Mouse (Mus musculus) hindbrain, embryonic 12.5 days (tissue): Measurements from ENCODE around the gene Ppp1r11. TPM values are rescaled to one million over a fixed set of nuclear protein-coding genes. Genes with fewer than 3 reads are reported as not detected.

Experiments used
- ATAC-seq: fragments of 200-750 bp; cut with Nextera tagmentation; 2 replicates; pipeline ENCODE4 v1.8.0; 2017; ENCODE audit warnings: moderate TSS enrichment; ENCODE audit not compliant: low FRiP score
- H3K27ac ChIP-seq: fragments of 300-500 bp; sonication (generic); 2 replicates; pipeline ENCODE4 v1.5.1; 2016; ENCODE audit warnings: mild to moderate bottlenecking
- H3K27me3 ChIP-seq: fragments of 300-500 bp; sonication (generic); 2 replicates; pipeline ENCODE4 v1.6.1; 2016; ENCODE audit warnings: mild to moderate bottlenecking
- H3K36me3 ChIP-seq: fragments of 300-500 bp; sonication (generic); 2 replicates; pipeline ENCODE4 v1.6.1; 2016; ENCODE audit warnings: mild to moderate bottlenecking
- H3K4me1 ChIP-seq: fragments of 300-500 bp; sonication (generic); 2 replicates; pipeline ENCODE4 v1.6.1; 2016
- H3K4me2 ChIP-seq: fragments of 300-500 bp; sonication (generic); replicated peaks from 2 replicates; pipeline ENCODE4 v1.6.1; 2016; ENCODE audit warnings: mild to moderate bottlenecking
- H3K4me3 ChIP-seq: fragments of 300-500 bp; sonication (generic); 2 replicates; pipeline ENCODE4 v1.5.1; 2016; ENCODE audit warnings: mild to moderate bottlenecking
- H3K9ac ChIP-seq: fragments of 300-500 bp; sonication (generic); 2 replicates; pipeline ENCODE4 v1.6.1; 2016; ENCODE audit warnings: mild to moderate bottlenecking, moderate library complexity
- H3K9me3 ChIP-seq: fragments of 300-500 bp; sonication (generic); replicated peaks from 2 replicates; pipeline ENCODE4 v1.6.1; 2016; ENCODE audit warnings: mild to moderate bottlenecking
- WGBS: fragments of 180-500 bp; shearing (Covaris S2); methylation state at CpG from one replicate; pipeline ENCODE4 v1.1.7; 2016; 5-methylcytosine and 5-hydroxymethylcytosine counted together
- polyA plus RNA-seq: library from polyadenylated mRNA; unstranded; fragments of >200 nt; fragmentation: Nextera tagmentation; extraction: Ambion mirVana; gene quantifications from 2 replicates; pipeline ENCODE4 v1.2.1, GENCODE M21; 2016

Ppp1r11 gene
- polyA plus RNA-seq, 1 experiment from 2014 or later, result 137 TPM

DNA sequence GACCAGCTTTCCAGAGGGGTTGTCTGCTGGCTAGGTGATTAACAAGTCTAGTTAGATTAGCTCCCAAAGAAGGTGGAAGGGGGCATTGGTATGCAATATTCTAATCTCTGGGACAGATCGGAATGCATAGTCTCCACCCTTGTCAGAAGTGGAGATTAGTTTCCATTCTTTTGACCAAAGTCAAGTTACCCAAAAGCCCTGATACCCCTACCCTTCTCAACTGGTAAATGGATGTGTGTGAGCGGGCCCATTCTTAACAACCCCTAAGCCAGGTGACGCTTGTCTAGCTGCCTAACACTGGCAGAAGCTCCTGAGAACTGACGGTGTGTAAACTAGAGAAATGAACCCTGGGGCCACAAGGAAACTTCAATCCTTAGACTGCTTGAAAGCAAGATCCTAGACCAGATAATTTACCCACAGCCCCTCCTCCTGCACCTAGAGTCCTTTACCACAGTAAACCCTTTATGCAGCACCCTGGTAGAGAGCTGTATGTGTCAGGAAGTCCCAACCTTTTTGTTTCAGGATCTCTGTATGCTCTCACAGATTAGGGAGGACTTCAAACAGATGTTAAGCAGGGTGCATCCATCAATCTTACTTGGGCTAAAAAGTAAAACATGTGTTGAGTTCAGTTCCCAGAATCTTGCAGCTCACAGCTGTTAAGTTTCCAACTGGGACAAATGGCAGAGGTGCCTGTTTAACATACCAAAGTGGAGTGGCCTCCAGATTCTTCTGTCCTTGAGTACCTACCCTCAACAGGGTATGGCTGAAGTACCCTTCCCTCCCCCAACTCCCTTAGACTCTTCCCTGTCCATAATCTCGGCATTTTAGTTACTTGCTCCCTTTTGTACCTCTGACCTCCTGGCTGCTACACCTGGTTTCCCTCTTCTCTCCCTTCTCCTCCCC, 31.0 kb upstream of the Ppp1r11 start:
- 45% methylated on average over 5 of the region's 5 CpGs for WGBS

DNA sequence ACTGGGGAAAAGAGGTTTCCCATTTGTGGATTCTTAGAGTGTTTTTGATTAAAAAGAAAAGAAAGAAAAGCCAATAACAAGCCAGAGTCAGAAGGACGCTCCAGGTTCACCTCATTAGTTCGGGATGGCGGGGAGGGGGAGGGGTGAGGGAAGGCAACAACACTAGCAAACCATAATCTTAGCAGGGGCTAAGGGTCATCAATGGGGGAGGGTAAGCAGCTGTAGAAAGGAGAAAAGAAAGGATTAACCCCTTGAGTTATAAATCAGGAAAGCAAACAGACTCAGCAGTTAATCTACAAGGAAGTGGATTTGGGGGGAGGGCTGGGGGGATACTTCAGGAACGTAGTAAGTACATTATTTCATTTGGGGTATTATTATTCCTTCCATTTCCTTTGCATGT, 30.3 kb upstream of the Ppp1r11 start:
- 16% methylated on average over 4 of the region's 4 CpGs for WGBS
- H3K4me2 ChIP-seq, result no peak overlapping the region

More for the DNA sequence above, 31.0 kb upstream of the Ppp1r11 start:
- Histone ChIP-seq H3K4me2 (no peak overlapping the region), H3K9ac (no peak overlapping the region), H3K4me3 (no peak overlapping the region), H3K36me3 (no peaks in the 10 kb centered on the region), H3K27me3 (peaks cover 24% of the 10 kb centered on the region), H3K4me1 (0 out of 2 replicates have a peak, but pooled peaks cover 2% of the 10 kb centered on the region), H3K27ac (no peak overlapping the region), H3K9me3 (no peaks in the 10 kb centered on the region)
- no peak for ATAC-seq

DNA sequence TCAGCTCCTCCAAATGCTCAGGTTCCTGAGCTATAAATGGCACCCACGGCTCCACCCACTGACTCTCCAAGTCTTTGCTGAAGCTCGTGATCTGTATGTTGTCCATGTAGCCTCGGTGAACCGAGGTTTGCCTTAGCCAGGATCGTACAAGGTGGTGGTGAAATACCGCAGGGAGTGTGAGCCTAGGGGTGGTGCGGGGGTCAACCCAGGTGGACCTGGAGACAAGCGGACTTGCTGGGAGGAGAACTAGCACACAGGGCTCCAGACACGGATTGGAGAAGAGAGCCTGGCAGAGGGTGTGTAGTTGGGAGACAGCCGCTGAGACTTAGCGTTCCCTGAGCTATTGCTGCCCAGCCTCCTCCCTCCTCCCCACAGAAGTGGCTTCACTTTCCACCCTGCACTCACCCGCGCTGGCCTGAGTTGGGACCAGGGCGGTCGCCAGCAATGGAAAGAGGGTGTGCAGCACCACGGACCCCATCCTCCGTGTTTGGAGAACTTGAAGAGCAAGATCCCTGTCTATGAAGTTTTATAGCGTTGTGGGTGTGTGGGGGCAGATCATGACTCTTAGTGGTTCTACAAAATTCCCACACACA, 29.8 kb upstream of the Ppp1r11 start, which contains the start of gene 2410137M14Rik:
TSS of gene 2410137M14Rik (minus strand) at position 17 of the 593 bp plus-strand sequence.
- H3K4me2 ChIP-seq, result no peak within 1 kb of the TSS; the same call in 1 of the 2 replicates

More for the DNA sequence above, 30.3 kb upstream of the Ppp1r11 start:
- Histone ChIP-seq H3K9me3 (no peaks in the 10 kb centered on the region), H3K9ac (no peak overlapping the region), H3K4me1 (0 out of 2 replicates have a peak, but pooled peaks cover 2% of the 10 kb centered on the region), H3K4me3 (no peak overlapping the region), H3K27me3 (peaks cover 19% of the 10 kb centered on the region), H3K36me3 (no peaks in the 10 kb centered on the region), H3K27ac (no peak overlapping the region)
- ATAC-seq, result no peak

DNA sequence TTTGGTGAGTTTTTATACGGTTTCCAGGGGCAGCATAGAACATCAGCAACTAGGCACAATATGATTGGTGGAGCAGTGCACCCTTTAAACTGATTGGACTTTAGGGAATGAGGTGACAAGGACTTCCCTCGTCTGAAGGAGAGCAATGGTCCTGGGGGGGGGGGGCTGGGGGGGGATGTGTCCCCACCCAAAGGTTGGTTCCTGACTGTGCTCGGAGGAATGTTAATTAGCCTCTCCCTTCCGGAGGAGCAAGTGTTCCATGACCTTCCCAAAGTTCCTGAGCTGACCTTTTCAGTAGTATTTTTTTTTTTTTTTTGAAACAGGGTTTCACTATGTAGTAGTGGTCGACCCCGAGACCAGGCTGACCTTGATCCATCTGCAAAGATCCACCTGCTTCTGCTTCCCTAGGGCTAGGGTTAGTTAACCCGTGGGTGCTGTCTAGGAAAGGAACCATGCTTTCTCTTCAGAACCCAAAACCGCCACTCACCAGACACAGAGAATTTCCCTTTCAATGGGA, 21.8 kb upstream of the Ppp1r11 start:
- Histone ChIP-seq H3K4me2 (no peak overlapping the region), H3K4me1 (no peaks in the 10 kb centered on the region), H3K4me3 (no peak overlapping the region), H3K27ac (no peak overlapping the region), H3K36me3 (no peaks in the 10 kb centered on the region), H3K27me3 (no peaks in the 10 kb centered on the region), H3K9me3 (no peaks in the 10 kb centered on the region), H3K9ac (no peak overlapping the region)
- WGBS, result 71% methylated on average over 8 of the region's 8 CpGs
- no peak for ATAC-seq

More for the DNA sequence above, 29.8 kb upstream of the Ppp1r11 start, which contains the start of gene 2410137M14Rik:
- Histone ChIP-seq H3K27ac (no peak within 1 kb of the TSS), H3K27me3 (peaks cover 16% of the 10 kb centered on the region), H3K9me3 (no peaks in the 10 kb centered on the region), H3K4me3 (no peak within 1 kb of the TSS), H3K4me1 (0 out of 2 replicates have a peak, but pooled peaks cover 2% of the 10 kb centered on the region), H3K9ac (no peak within 1 kb of the TSS), H3K36me3 (no peaks in the 10 kb centered on the region)
- WGBS, result 20% methylated on average over 18 of the region's 18 CpGs
- ATAC-seq, result no peak

DNA sequence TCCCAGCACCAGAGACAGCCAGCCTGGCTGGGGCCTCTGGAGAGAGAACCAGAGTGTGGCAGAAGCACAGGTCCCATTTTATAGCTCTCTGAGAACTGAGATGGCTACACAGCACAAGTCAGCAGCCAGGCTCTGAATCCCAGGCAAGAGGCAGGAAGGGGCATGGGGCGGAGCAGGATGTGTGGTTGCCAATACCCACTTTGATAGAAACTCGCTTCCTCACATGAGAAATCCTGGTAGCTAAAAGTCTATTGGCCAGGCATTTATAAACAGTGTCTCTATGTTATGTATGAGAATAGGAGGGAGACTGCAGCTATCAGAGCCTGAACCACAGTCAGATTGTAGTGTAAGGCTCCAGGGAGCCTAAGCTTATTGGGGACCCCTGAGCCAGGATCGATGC, 21.2 kb upstream of the Ppp1r11 start:
- Histone ChIP-seq H3K4me1 (no peaks in the 10 kb centered on the region), H3K27ac (no peak overlapping the region), H3K4me3 (no peak overlapping the region), H3K4me2 (no peak overlapping the region), H3K9me3 (no peaks in the 10 kb centered on the region), H3K36me3 (no peaks in the 10 kb centered on the region), H3K9ac (no peak overlapping the region), H3K27me3 (no peaks in the 10 kb centered on the region)
- WGBS, result 91% methylated on average over 3 of the region's 3 CpGs
- no peak for ATAC-seq

DNA sequence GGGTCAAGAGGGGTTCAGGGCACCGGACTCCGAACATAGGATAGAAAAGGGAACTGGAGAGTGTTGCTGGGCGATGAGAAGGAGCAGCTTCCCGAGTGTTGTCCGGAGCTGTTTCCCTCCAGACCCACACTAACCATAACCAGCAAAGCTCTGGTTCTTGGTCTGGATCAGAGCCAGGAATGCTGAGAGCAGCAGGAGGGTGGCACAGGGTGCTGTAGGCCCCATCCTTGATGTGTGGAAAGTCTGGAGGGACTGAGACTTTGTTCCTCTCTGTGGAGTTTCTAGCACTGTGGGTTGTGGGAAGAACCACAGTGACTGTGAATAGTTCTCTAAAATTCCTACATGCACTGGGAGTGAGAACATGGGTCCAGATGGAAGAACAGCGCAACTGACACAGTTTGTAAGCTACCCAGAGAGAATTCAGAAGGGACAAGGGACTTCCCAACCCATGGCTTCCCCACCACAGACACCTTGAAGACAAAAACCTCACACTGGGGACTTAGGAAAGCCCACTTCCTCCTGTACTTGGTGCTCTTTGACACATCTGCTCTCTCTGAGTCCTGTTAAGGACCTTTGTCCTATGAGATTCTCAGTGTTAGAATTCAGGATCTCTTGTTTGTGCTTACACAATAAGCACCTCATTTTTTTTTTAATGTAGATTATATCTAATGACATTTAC, 19.8 kb upstream of the Ppp1r11 start:
- 89% methylated on average over 6 of the region's 6 CpGs for WGBS
- H3K4me3 ChIP-seq, result no peak overlapping the region
- H3K36me3 ChIP-seq, result no peaks in the 10 kb centered on the region
- H3K9ac ChIP-seq, result no peak overlapping the region
- H3K27me3 ChIP-seq, result no peaks in the 10 kb centered on the region
- no peak overlapping the region for H3K27ac ChIP-seq
- no peaks in the 10 kb centered on the region for H3K9me3 ChIP-seq
- H3K4me1 ChIP-seq, result no peaks in the 10 kb centered on the region
- H3K4me2 ChIP-seq, result no peak overlapping the region
- ATAC-seq, result no peak

DNA sequence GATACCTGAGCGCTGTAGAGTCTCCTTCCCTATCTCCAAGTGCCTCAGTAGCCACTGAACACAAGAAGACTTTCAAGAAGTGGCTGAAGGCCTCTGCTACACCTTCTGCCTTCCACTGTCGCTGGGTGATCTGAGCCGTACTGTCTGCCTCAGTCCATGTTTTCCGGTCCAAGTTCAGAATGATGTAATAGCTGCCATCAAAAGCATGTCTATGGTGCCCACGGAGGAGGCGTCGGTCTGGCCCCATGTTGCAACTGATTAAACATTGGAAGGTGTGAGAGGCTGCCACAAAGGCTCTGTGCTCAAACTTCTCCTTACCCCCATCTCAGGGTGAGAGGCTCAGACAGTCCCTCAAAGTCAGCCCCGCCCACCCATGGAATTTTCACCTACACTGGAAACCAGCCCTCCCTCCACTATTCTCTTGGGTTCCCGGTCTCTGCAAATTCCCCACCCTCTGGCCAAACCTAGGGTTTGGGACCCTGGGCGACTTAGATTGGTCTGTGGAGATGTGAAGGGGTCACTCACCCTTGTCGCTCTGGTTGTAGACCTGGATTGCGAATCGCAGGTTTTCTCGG, 18.9 kb upstream of the Ppp1r11 start:
- H3K9me3 ChIP-seq, result no peaks in the 10 kb centered on the region
- H3K27ac ChIP-seq, result no peak overlapping the region
- ATAC-seq, result no peak
- H3K9ac ChIP-seq, result no peak overlapping the region
- H3K4me3 ChIP-seq, result no peak overlapping the region
- no peaks in the 10 kb centered on the region for H3K36me3 ChIP-seq
- no peaks in the 10 kb centered on the region for H3K4me1 ChIP-seq
- no peaks in the 10 kb centered on the region for H3K27me3 ChIP-seq
- H3K4me2 ChIP-seq, result no peak overlapping the region
- WGBS, result 85% methylated on average over 14 of the region's 14 CpGs

DNA sequence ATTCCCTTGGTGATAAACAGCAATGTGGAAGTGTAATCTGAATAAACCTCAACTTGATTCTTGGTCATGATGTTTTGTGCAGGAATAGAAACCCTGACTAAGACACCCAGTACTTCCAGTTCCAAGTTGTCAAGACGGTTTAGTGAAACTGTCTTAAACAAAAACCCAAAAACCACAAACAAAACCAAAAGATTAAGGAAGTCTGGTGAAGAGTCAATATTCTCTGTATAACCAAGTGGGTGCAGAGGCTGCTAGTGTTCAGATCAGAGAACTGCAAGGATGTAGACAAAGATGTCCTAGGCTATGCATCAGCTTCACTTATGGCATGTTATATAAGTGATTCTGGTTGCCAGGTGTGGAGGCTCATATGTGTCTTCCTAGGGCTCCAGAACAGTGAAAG, 15.3 kb upstream of the Ppp1r11 start:
- Histone ChIP-seq H3K9me3 (no peaks in the 10 kb centered on the region), H3K4me2 (no peak overlapping the region), H3K9ac (no peak overlapping the region), H3K4me1 (no peaks in the 10 kb centered on the region), H3K4me3 (no peak overlapping the region), H3K36me3 (no peaks in the 10 kb centered on the region), H3K27me3 (no peaks in the 10 kb centered on the region), H3K27ac (no peak overlapping the region)
- ATAC-seq, result no peak
- 85% methylated on average over 1 of the region's 1 CpGs for WGBS

DNA sequence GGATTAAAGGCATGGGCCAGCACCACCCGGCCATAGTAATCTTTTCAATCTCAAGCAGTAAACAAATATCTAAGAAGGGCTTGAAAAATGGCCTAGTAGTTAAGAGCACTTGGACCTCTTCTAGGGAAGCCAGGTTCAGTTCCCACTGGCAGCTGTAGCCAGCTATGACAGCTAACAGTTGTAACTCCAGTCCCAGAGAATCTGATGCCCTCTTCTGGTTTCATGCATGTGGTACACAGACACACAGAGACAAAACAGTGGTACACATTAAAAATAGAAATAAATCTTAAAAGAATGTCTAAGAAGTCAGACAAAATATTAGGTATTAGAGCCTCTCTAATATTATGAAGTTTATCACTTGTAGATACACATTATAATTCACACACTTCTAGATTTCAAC, 9.6 kb upstream of the Ppp1r11 start:
- Histone ChIP-seq H3K27ac (no peak overlapping the region), H3K27me3 (no peaks in the 10 kb centered on the region), H3K4me3 (no peak overlapping the region), H3K36me3 (0 out of 2 replicates have a peak, but pooled peaks cover 1% of the 10 kb centered on the region), H3K4me1 (peaks cover 12% of the 10 kb centered on the region), H3K9me3 (no peaks in the 10 kb centered on the region), H3K9ac (no peak overlapping the region), H3K4me2 (no peak overlapping the region)
- 72% methylated on average over 1 of the region's 1 CpGs for WGBS
- ATAC-seq, result no peak

DNA sequence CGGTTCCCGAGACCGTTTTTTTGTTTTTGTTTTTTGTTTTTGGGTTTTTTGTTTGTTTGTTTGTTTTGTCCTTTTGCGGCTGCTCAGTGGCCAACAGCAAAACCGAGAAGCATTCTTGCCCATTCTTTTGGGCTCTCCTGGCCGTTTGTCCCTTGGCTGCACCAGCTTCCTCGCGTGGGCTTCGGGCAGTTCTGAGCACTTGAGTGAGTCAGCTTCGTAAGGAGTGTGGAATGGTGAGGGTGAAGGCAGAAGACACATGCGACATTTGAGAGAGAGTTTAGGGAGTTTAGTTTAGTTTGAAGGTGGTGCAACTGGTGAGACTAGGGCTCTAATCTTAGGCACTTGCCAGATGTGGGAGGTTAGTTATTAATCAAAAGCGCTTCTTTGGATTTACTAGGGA, 7.3 kb upstream of the Ppp1r11 start:
- no peaks in the 10 kb centered on the region for H3K27me3 ChIP-seq
- no peak; the same call in 1 of the 2 replicates for ATAC-seq
- peak overlapping the region; percentile 78 for H3K9ac ChIP-seq
- H3K36me3 ChIP-seq, result 0 out of 2 replicates have a peak, but pooled peaks cover 3% of the 10 kb centered on the region
- WGBS, result 13% methylated on average over 12 of the region's 12 CpGs
- peak overlapping the region; percentile 73 for H3K4me2 ChIP-seq
- no peaks in the 10 kb centered on the region for H3K9me3 ChIP-seq
- H3K4me1 ChIP-seq, result peaks cover 12% of the 10 kb centered on the region
- H3K4me3 ChIP-seq, result peak overlapping the region; percentile 70
- H3K27ac ChIP-seq, result peak overlapping the region; percentile 74; the same call in 1 of the 2 replicates

DNA sequence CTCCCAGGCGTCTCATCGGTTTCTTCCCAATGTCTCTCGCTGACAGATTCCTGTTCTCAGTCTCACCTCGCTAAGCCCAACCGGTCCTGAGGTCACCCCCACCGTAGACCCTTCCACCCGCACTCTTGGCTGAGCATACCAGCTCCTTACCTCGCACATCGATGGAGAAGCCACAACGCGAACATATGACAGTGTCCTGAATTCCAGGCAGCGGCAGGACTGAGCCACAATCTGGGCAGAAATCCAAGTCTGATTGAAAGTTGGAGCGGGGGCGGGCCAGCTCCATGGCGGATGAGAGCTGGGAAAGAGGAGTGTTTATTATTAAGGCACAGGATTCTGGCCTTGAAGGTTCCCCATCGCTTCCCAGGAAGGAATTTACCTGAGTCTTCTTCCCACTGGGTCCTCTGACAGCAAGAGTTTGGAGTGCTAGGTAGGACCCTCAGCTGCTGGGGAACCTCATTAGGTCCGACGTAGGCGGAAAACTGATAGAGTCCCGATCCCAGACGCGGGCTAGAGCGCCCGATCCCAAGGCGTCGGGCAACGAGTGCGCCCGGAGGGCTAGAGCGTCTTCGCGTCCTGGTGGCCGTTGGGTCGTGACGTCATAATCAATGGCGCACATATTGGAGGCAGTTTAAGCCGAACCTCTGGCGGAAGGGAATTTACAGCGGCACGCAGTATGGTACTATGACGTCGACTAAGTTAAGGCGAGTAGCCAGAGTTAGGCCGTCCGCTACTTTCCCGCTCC, 6.6 kb upstream of the Ppp1r11 start, which contains the start of the genes Znrd1 and Znrd1as:
TSS of gene Znrd1 (minus strand) at position 561 of the 745 bp plus-strand sequence.
TSS of gene Znrd1as (plus strand) at position 594 of the 745 bp plus-strand sequence.
- WGBS, result under 1% methylated on average over 46 of the region's 46 CpGs
- Histone ChIP-seq H3K9me3 (no peaks in the 10 kb centered on the region), H3K27ac (peak within 1 kb of the TSS; percentile 74), H3K27me3 (no peaks in the 10 kb centered on the region), H3K36me3 (0 out of 2 replicates have a peak, but pooled peaks cover 5% of the 10 kb centered on the region), H3K4me1 (peaks cover 12% of the 10 kb centered on the region), H3K4me2 (peak within 1 kb of the TSS; percentile 73), H3K9ac (peak within 1 kb of the TSS; percentile 78), H3K4me3 (peak within 1 kb of the TSS; percentile 70)
- peak; percentile 97 for ATAC-seq
